Mouse (Mus musculus) hindbrain, postnatal 0 days (tissue): Measurements from ENCODE around the gene Nin. TPM values are rescaled to one million over a fixed set of nuclear protein-coding genes. Genes with fewer than 3 reads are reported as not detected.
A peak's percentile ranks its signal among the peaks of the same experiment; 100 is the strongest.

Experiments
- ATAC-seq: fragments of 200-750 bp; cut with Nextera tagmentation; 2 replicates; pipeline ENCODE4 v1.8.0; 2017; ENCODE audit warnings: mild to moderate bottlenecking, moderate TSS enrichment, moderate library complexity
- DNase-seq: peaks from one replicate; pipeline ENCODE4 v3.0.0-alpha.2; 2015; ENCODE audit warnings: low spot score
- H3K27ac ChIP-seq: fragments of 300-500 bp; sonication (generic); 2 replicates; pipeline ENCODE4 v1.5.1; 2014; ENCODE audit warnings: mild to moderate bottlenecking
- H3K27me3 ChIP-seq: fragments of 300-500 bp; sonication (generic); 2 replicates; pipeline ENCODE4 v1.6.1; 2014; ENCODE audit warnings: low read length, mixed read lengths; ENCODE audit not compliant: insufficient read depth
- H3K36me3 ChIP-seq: fragments of 300-500 bp; sonication (generic); 2 replicates; pipeline ENCODE4 v1.6.1; 2014; ENCODE audit warnings: low read length, mixed read lengths; ENCODE audit not compliant: insufficient read depth
- H3K4me1 ChIP-seq: fragments of 300-500 bp; sonication (generic); 2 replicates; pipeline ENCODE4 v1.6.1; 2014; ENCODE audit warnings: antibody characterized with exemption, low read length, mixed read lengths; ENCODE audit not compliant: insufficient read depth
- H3K4me2 ChIP-seq: fragments of 300-500 bp; sonication (generic); 2 replicates; pipeline ENCODE4 v1.6.1; 2014; ENCODE audit warnings: low read depth, mild to moderate bottlenecking, low read length, moderate library complexity, mixed read lengths
- H3K4me3 ChIP-seq: fragments of 300-500 bp; sonication (generic); 2 replicates; pipeline ENCODE4 v1.5.1; 2014; ENCODE audit warnings: low read length
- H3K9ac ChIP-seq: fragments of 300-500 bp; sonication (generic); replicated peaks from 2 replicates; pipeline ENCODE4 v1.6.1; 2014; ENCODE audit warnings: mild to moderate bottlenecking, low read length, moderate library complexity, mixed read lengths
- H3K9me3 ChIP-seq: fragments of 300-500 bp; sonication (generic); 2 replicates; pipeline ENCODE4 v1.6.1; 2016; ENCODE audit warnings: low read length, mixed read lengths
- CTCF ChIP-seq: IDR thresholded peaks from 2 replicates; pipeline ENCODE4 v1.5.1; 2016; ENCODE audit warnings: antibody characterized with exemption, control low read depth, low read depth
- WGBS: fragments of 180-500 bp; shearing (Covaris S2); extraction: QIAGEN DNeasy Blood & Tissue Kit; methylation state at CpG from one replicate; pipeline ENCODE4 v1.1.7; 2014; 5-methylcytosine and 5-hydroxymethylcytosine counted together
- polyA plus RNA-seq: library from polyadenylated mRNA; unstranded; fragments of >200 nt; fragmentation: Nextera tagmentation; extraction: Ambion mirVana; gene quantifications from 2 replicates; pipeline ENCODE4 v1.2.1, GENCODE M21; 2015
- total RNA-seq: library from RNA; depleted of rRNA; stranded (reverse); fragments of >200 nt; gene quantifications from 2 replicates; pipeline ENCODE4 v1.2.3, GENCODE M21; 2014

Gene Nin
- total and polyA plus RNA-seq, 2 experiments from 2014 or later = 6.2 to 18.9 TPM

DNA sequence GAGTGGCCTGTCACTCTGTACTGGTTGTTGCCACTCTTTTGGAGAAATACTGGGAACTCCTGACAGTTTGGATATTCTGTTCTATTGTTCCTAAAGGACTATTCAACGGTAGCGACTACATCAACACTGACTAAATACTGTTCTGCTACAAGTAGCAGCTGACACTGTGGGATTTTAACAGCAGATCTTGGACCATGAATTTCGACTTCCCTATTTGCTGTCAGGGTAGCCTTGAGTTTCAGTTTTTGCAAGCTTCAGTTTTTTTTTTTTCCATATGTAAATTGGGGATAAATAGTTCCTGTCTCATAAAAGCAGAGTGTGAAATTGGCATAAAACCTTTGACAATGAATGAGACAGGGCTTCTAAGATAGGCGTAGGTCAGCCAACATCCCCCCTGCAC lies 103.2 kb downstream of the Nin start:
- Histone ChIP-seq H3K4me3 (no peak overlapping the region), H3K4me2 (no peak overlapping the region), H3K9me3 (no peaks in the 10 kb centered on the region), H3K36me3 (no peaks in the 10 kb centered on the region; the same call in 1 of the 2 replicates), H3K27ac (no peak overlapping the region), H3K4me1 (no peaks in the 10 kb centered on the region), H3K9ac (no peak overlapping the region), H3K27me3 (no peaks in the 10 kb centered on the region)
- WGBS = 86% methylated on average over 4 of the region's 4 CpGs
- DNase-seq (no peak), ATAC-seq (no peak)
- no peak for TF ChIP-seq CTCF

- Histone ChIP-seq H3K4me2 (no peak overlapping the region), H3K36me3 (no peaks in the 10 kb centered on the region; the same call in 1 of the 2 replicates), H3K9ac (no peak overlapping the region), H3K4me3 (no peak overlapping the region), H3K4me1 (no peaks in the 10 kb centered on the region), H3K27ac (no peak overlapping the region), H3K9me3 (no peaks in the 10 kb centered on the region), H3K27me3 (no peaks in the 10 kb centered on the region)
- whole genome bisulfite sequencing = 83% methylated on average over 4 of the region's 4 CpGs
- ATAC-seq (no peak), DNase-seq (no peak)
- TF ChIP-seq CTCF = no peak
Measured at GRCm38 (mm10) chr12:70005103-70005502, 108.4 kb downstream of the Nin start.

- no peak overlapping the region for H3K27ac ChIP-seq
- no peaks in the 10 kb centered on the region for H3K27me3 ChIP-seq
- ATAC-seq (no peak), DNase-seq (no peak)
- H3K4me2 ChIP-seq = no peak overlapping the region
- H3K36me3 ChIP-seq = no peaks in the 10 kb centered on the region
- no peak for TF ChIP-seq CTCF
- H3K4me1 ChIP-seq = no peaks in the 10 kb centered on the region
- H3K4me3 ChIP-seq = no peak overlapping the region
- no peak overlapping the region for H3K9ac ChIP-seq
- WGBS = 85% methylated on average over 13 of the region's 13 CpGs
- H3K9me3 ChIP-seq = no peaks in the 10 kb centered on the region
Measured at GRCm38 (mm10) chr12:69998186-69998983, 115.1 kb downstream of the Nin start.

DNA sequence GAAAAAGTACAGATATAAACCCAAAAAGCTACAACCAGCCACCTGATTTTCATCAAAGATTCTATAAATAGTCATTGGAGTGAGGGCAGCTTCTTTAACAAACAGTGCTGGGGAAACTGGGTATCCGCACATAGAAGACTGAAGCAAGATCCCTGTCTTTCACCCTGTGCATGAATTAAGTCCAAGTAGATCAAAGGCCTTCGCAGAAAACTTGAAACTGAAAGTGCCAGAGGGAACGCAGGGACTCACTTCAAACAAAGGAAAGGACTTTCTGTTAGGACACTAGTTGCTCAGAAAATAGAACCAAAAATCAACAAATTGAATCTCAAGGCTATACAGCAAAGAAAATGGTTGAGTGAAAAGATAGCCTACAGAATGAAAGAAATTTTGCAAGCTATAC lies 118.1 kb downstream of the Nin start:
- no peaks in the 10 kb centered on the region for H3K9me3 ChIP-seq
- 65% methylated on average over 3 of the region's 3 CpGs for WGBS
- H3K9ac ChIP-seq = no peak overlapping the region
- no peak for TF ChIP-seq CTCF
- H3K4me2 ChIP-seq = no peak overlapping the region
- H3K27ac ChIP-seq = no peak overlapping the region
- no peaks in the 10 kb centered on the region for H3K4me1 ChIP-seq
- ATAC-seq (no peak), DNase-seq (no peak)
- H3K27me3 ChIP-seq = no peaks in the 10 kb centered on the region
- H3K4me3 ChIP-seq = no peak overlapping the region
- H3K36me3 ChIP-seq = no peaks in the 10 kb centered on the region

DNA sequence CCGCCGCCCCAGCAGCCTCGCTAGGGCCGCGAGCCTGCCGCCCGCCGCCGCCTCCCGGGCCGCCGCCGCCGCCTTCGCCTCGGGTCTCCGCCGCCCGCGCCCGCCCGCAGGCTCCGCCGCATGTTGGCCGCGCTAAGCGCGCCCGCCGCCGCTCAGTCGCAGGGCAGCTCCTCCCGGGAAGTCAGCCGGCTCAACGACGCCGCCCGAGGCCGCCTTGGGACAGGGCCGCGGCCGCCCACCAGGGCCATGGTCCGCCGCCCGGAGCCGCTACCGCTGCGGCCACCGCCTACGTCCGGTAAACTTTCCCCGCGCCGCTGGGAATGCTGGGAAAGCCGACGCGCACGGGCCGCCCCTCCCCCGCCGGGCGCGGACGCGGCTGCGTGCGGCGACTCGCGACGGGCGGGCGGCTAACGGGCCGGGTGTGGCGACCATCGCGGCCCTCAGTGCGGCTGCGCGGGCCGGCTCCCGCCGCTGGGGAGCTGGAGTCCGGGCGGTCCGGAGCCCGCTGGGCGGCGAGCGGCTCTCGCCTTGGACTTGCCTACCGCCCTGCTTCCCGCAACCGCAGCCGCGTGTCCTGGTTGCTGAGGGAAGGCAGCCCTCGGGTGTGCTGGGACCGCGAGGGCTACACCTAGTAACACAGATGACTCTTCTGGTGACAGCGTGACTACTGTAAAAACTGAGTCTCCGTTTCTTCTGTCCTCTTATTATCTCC lies 126.6 kb downstream of the Nin start, which contains the start of gene Sav1:
TSS of gene Sav1 (minus strand) at position 217 of the 712 bp plus-strand sequence.
- Histone ChIP-seq H3K4me2 (peak within 1 kb of the TSS; percentile 80), H3K27ac (peak within 1 kb of the TSS; percentile 90), H3K9me3 (no peaks in the 10 kb centered on the region), H3K36me3 (peaks cover 17% of the 10 kb centered on the region; the same call in 1 of the 2 replicates), H3K9ac (peak within 1 kb of the TSS; percentile 87), H3K4me3 (peak within 1 kb of the TSS; percentile 80), H3K4me1 (peaks cover 6% of the 10 kb centered on the region; the same call in 1 of the 2 replicates), H3K27me3 (no peaks in the 10 kb centered on the region)
- TF ChIP-seq CTCF = no peak
- DNase-seq (peak; percentile 92), ATAC-seq (peak; percentile 93)
- under 1% methylated on average over 84 of the region's 102 CpGs for WGBS

DNA sequence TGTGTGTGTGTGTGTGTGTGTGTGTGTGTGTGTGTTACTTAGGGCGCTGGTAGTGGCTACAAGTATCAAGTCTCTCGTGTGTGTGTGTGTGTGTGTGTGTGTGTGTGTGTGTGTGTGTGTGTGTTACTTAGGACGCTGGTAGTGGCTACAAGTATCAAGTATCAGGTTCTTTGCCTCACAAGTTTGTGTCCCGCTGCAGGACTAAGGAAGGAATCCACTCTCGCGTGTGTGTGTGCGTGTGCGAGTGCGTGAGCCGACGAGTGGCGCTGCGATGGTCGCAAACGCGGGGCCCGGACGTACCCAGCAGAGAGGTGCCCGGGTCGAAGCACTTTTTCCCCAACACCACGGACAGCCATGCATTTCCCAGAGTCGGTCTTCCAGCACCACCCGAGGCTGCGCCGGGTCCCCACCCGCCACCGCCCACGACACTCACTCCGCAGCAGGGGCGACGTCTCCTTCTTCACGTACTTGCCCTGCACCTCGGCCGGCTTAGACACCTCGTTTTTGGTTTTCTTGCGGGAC lies 127.2 kb downstream of the Nin start:
- H3K9me3 ChIP-seq = no peaks in the 10 kb centered on the region
- peak overlapping the region; percentile 90 for H3K27ac ChIP-seq
- DNase-seq (peak; percentile 59), ATAC-seq (peak; percentile 59)
- H3K27me3 ChIP-seq = no peaks in the 10 kb centered on the region
- H3K36me3 ChIP-seq = peaks cover 20% of the 10 kb centered on the region; the same call in 1 of the 2 replicates
- H3K9ac ChIP-seq = peak overlapping the region; percentile 87
- peaks cover 6% of the 10 kb centered on the region; the same call in 1 of the 2 replicates for H3K4me1 ChIP-seq
- TF ChIP-seq CTCF = no peak
- H3K4me3 ChIP-seq = peak overlapping the region; percentile 80
- 0% methylated on average over 33 of the region's 36 CpGs for WGBS
- peak overlapping the region; percentile 80 for H3K4me2 ChIP-seq
